Mouse (Mus musculus) ES-Bruce4 (cell line): ENCODE measurements around the gene Tsr2. TPM values are rescaled to one million over a fixed set of nuclear protein-coding genes. Genes with fewer than 3 reads are reported as not detected.

Experiments used
- H3K27ac ChIP-seq: 2 replicates; pipeline ENCODE4 v1.5.1; 2012; ENCODE audit warnings: low read length, inconsistent platforms; ENCODE audit not compliant: insufficient read depth
- H3K27me3 ChIP-seq: 2 replicates; pipeline ENCODE4 v1.6.1; 2012; ENCODE audit warnings: mild to moderate bottlenecking, low read length, inconsistent platforms; ENCODE audit not compliant: control insufficient read depth, poor library complexity, insufficient read depth, severe bottlenecking
- H3K36me3 ChIP-seq: 2 replicates; pipeline ENCODE4 v1.6.1; 2012; ENCODE audit warnings: inconsistent platforms, mild to moderate bottlenecking, low read length, moderate library complexity; ENCODE audit not compliant: control insufficient read depth, poor library complexity, insufficient read depth, severe bottlenecking
- H3K4me1 ChIP-seq: one replicate; pipeline ENCODE4 v1.8.1; 2011; ENCODE audit warnings: low read length; ENCODE audit not compliant: control insufficient read depth, insufficient read depth
- H3K4me3 ChIP-seq: 2 replicates; pipeline ENCODE4 v1.5.1; 2011; ENCODE audit warnings: low read depth, mild to moderate bottlenecking, low read length
- H3K9ac ChIP-seq: 2 replicates; pipeline ENCODE4 v1.6.1; 2012; ENCODE audit warnings: low read depth, mild to moderate bottlenecking, inconsistent platforms; ENCODE audit not compliant: poor library complexity, severe bottlenecking
- H3K9me3 ChIP-seq: replicated peaks from 2 replicates; pipeline ENCODE4 v1.6.1; 2012; ENCODE audit warnings: mild to moderate bottlenecking, low read length, inconsistent platforms; ENCODE audit not compliant: control insufficient read depth, poor library complexity, insufficient read depth, severe bottlenecking
- CTCF ChIP-seq: IDR thresholded peaks from one replicate; pipeline ENCODE4 v1.8.1; 2011; ENCODE audit warnings: low read depth, low read length
- EP300 ChIP-seq: IDR thresholded peaks from 2 replicates; pipeline ENCODE4 v1.6.1; 2011; ENCODE audit warnings: low read depth, low read length; ENCODE audit not compliant: insufficient read depth
- POLR2A ChIP-seq: IDR thresholded peaks from one replicate; pipeline ENCODE4 v1.8.1; 2011; ENCODE audit warnings: low read length; ENCODE audit not compliant: insufficient read depth
- polyA plus RNA-seq: library from polyadenylated mRNA; stranded (reverse); fragments of >200 nt; gene quantifications from 2 replicates; pipeline ENCODE4 v1.2.4, GENCODE M21; 2011; ENCODE audit warnings: low read depth; ENCODE audit not compliant: missing spikeins, insufficient read depth, insufficient read length

The Tsr2 gene
- 29.3 and 33.5 TPM in 2 replicates for polyA plus RNA-seq

GRCm38 (mm10) chrX:151096171-151097058 is at the start of gene Tsr2:
Gene Tsr2 (minus strand): TSS chrX:151096543.
- no peaks in the 10 kb centered on the region for H3K27me3 ChIP-seq
- H3K27ac ChIP-seq: no peak within 1 kb of the TSS
- no peaks in the 10 kb centered on the region for H3K9me3 ChIP-seq
- H3K36me3 ChIP-seq: peaks cover 3% of the 10 kb centered on the region
- TF ChIP-seq EP300 (no peak), CTCF (no peak), POLR2A (no peak)
- H3K4me1 ChIP-seq: no peaks in the 10 kb centered on the region
- peak within 1 kb of the TSS; percentile 98 for H3K4me3 ChIP-seq
- H3K9ac ChIP-seq: peak within 1 kb of the TSS; percentile 31

DNA sequence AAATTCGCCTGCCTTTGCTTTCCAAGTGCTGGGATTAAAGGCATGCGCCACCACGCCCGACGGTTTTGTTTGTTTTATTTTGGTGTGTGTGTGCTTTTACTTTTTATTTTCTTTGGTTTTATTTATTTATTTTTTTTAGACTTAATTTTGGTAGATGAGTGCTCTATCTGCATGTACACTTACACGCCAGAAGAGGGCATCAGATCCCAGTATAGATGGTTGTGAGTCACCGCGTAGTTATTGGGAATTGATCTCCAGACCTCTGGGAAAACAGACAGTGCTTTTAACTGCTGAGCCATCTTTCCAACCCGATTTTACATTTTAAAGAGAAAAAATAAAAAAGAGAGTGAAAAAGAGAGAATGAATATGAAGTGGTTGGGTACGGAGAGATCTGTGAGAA is 36.4 kb upstream of the Tsr2 start:
- no peaks in the 10 kb centered on the region for H3K9me3 ChIP-seq
- no peak overlapping the region for H3K4me3 ChIP-seq
- H3K9ac ChIP-seq: no peak overlapping the region
- no peak overlapping the region for H3K27ac ChIP-seq
- H3K36me3 ChIP-seq: no peaks in the 10 kb centered on the region
- TF ChIP-seq EP300: no peak
- H3K27me3 ChIP-seq: no peaks in the 10 kb centered on the region
- H3K4me1 ChIP-seq: no peaks in the 10 kb centered on the region

DNA sequence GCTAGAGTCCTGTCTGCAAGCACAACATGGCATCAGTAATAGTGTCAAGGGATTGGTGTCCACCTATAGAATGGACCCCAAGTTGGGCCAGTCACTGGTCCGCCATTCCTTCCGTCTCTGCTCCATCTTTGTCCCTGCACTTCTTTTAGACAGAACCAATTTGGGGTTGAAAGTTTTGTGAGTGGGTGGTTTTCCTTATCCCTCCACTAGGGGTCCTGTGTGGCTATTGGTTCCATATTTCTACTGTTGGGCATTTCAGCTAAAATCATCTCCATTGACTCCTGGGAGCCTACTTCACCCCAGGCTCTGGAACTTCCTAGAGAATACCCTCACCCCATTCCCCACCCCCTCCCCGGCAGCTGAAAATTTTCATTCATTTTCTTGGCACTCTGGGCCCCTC is 34.1 kb upstream of the Tsr2 start:
- TF ChIP-seq CTCF: no peak
- no peak for TF ChIP-seq POLR2A
- TF ChIP-seq EP300: no peak

DNA sequence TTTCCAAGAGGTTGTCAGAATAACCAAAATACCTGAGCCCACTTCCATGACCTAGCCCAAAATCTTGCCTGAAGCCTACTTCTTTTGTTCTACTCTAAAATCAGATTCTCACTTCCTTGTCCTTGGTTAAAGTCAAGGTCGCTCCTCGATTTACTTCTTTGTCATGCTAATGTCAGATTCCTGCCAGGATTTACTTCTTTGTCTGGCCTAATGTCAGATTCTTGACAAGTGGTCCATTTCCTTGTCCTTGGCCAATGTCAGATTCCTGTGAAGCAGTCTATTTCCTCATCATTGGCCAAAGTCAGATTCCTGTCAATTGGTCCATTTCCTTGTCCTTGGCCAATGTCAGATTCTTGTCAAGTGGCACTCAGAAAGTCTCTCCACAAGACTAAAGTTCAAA is 27.6 kb upstream of the Tsr2 start:
- Histone ChIP-seq H3K27ac (peak overlapping the region; percentile 98), H3K4me3 (no peak overlapping the region), H3K9me3 (no peaks in the 10 kb centered on the region), H3K9ac (no peak overlapping the region), H3K36me3 (no peaks in the 10 kb centered on the region), H3K27me3 (no peaks in the 10 kb centered on the region), H3K4me1 (no peaks in the 10 kb centered on the region)
- TF ChIP-seq EP300: peak; percentile 61; the same call in 1 of the 2 replicates
- TF ChIP-seq POLR2A: no peak
- no peak for TF ChIP-seq CTCF

More for the DNA sequence above, 34.1 kb upstream of the Tsr2 start:
- Histone ChIP-seq H3K4me1 (no peaks in the 10 kb centered on the region), H3K9ac (no peak overlapping the region), H3K27ac (no peak overlapping the region), H3K36me3 (no peaks in the 10 kb centered on the region), H3K4me3 (no peak overlapping the region), H3K27me3 (no peaks in the 10 kb centered on the region), H3K9me3 (no peaks in the 10 kb centered on the region)

DNA sequence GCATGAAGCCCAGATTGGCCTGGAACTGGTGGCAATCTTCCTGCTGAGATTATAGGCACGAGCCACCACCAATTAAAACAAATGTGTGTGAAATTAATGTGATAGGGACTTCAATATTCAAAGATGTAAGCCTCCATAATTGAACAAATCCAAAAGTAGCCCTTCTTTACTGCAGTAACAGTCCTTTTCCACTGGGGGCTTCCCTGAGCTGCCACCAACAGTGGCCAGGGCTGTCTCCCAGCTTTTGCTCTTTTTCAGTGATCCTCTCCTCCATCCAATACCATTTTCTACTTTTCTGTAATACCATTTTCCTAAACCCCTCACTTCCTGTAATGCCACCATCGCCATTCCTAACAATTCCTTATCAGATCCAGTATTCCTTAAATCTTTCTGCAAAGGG is 21.1 kb upstream of the Tsr2 start:
- no peak overlapping the region for H3K9ac ChIP-seq
- no peak overlapping the region for H3K27ac ChIP-seq

GRCm38 (mm10) chrX:151116795-151117194 is 20.5 kb upstream of the Tsr2 start:
- Histone ChIP-seq H3K36me3 (no peaks in the 10 kb centered on the region), H3K4me1 (peaks cover 1% of the 10 kb centered on the region), H3K9ac (no peak overlapping the region), H3K27me3 (no peaks in the 10 kb centered on the region), H3K4me3 (no peak overlapping the region), H3K9me3 (no peaks in the 10 kb centered on the region), H3K27ac (no peak overlapping the region)
- TF ChIP-seq EP300: no peak
- TF ChIP-seq CTCF: peak; percentile 69
- TF ChIP-seq POLR2A: no peak

More for the DNA sequence above, 21.1 kb upstream of the Tsr2 start:
- Histone ChIP-seq H3K9me3 (no peaks in the 10 kb centered on the region), H3K4me1 (peaks cover 1% of the 10 kb centered on the region), H3K27me3 (no peaks in the 10 kb centered on the region), H3K36me3 (no peaks in the 10 kb centered on the region), H3K4me3 (no peak overlapping the region)
- no peak for TF ChIP-seq EP300
- TF ChIP-seq POLR2A: no peak
- TF ChIP-seq CTCF: no peak
